ENCODE assay signal across 8 mouse cellular contexts in the genomic region with DNA sequence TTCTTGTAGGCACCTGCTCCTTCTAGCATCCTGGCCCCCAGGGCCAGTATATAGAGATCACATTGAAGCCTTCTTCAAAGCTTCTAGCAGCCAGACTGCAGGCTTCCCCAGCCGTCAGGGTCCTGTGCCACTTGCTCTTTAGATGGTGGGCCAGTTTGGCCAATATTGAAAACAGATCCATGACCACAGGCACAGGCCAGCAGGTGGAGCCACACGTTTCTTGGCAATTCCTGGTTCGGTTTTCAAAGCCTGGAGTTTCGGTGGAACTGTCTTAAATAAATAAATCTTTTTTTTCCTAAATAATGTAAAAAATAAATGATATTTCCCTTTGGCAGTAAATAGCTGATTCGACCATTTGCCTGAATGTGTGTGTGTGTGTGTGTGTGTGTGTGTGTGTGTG.
DNase-seq lines count a peak whose midpoint lies in the region; ATAC-seq and TF ChIP-seq lines count a peak whose summit lies in the region.
"Had no signal": no experiment of that assay in that cellular context is flagged by ENCODE, and none has a peak within 500 bp of the region (broad histone marks: within the 10 kb centered on the region; RNA-seq: fewer than 3 reads in every experiment).

No protein-coding gene starts in this region.

- H3K27ac ChIP-seq in kidney, adult 2 months (ENCODE audit: insufficient read depth, low read depth, low read length): no peak overlapping the region
- H3K27ac ChIP-seq in kidney, embryonic 15.5 days: no peak overlapping the region
- no peak overlapping the region for H3K27ac ChIP-seq in midbrain, embryonic 10.5 days (replicated peaks)
- H3K27ac ChIP-seq: embryonic facial prominence, embryonic 13.5 days had no signal

- H3K36me3 ChIP-seq in kidney, adult 2 months (ENCODE audit: control insufficient read depth, insufficient read depth, low read length): no peaks in the 10 kb centered on the region
- H3K36me3 ChIP-seq in kidney, embryonic 15.5 days: 0 out of 2 replicates have a peak, but pooled peaks cover 4% of the 10 kb centered on the region
- no peaks in the 10 kb centered on the region for H3K36me3 ChIP-seq in midbrain, embryonic 10.5 days
- H3K36me3 ChIP-seq: embryonic facial prominence, embryonic 13.5 days had no signal

- no peaks in the 10 kb centered on the region for H3K4me1 ChIP-seq in kidney, adult 2 months (ENCODE audit: control insufficient read depth, insufficient read depth, low read length)
- peaks cover 14% of the 10 kb centered on the region for H3K4me1 ChIP-seq in kidney, embryonic 15.5 days
- peaks cover 11% of the 10 kb centered on the region for H3K4me1 ChIP-seq in midbrain, embryonic 10.5 days

- no peaks in the 10 kb centered on the region for H3K9me3 ChIP-seq in kidney, embryonic 15.5 days (replicated peaks)
- H3K9me3 ChIP-seq in midbrain, embryonic 10.5 days (replicated peaks): no peaks in the 10 kb centered on the region
- H3K9me3 ChIP-seq: embryonic facial prominence, embryonic 13.5 days had no signal

- no peaks in the 10 kb centered on the region for H3K27me3 ChIP-seq in kidney, adult 2 months (replicated peaks; ENCODE audit: control insufficient read depth, insufficient read depth, low read length)
- no peaks in the 10 kb centered on the region for H3K27me3 ChIP-seq in kidney, embryonic 15.5 days
- H3K27me3 ChIP-seq in midbrain, embryonic 10.5 days (ENCODE audit: low read depth, poor library complexity, severe bottlenecking): no peaks in the 10 kb centered on the region
- H3K27me3 ChIP-seq: embryonic facial prominence, embryonic 13.5 days had no signal

- TF ChIP-seq POLR2A in kidney, adult 2 months (IDR thresholded peaks at IDR 0.05; ENCODE audit: low read depth, low read length): no peak

- peak; percentile 60 for DNase-seq in kidney, adult 2 months
- DNase-seq in R1 (ENCODE audit: low read depth, low spot score): peak; percentile 24
- DNase-seq in cerebellum, postnatal 10 days: peak; percentile 78 to 81
- DNase-seq in kidney, postnatal 14 days: peak; percentile 66
- peak; percentile 43 for DNase-seq in midbrain, embryonic 10.5 days (ENCODE audit: low spot score)

- no peak overlapping the region for H3K4me2 ChIP-seq in kidney, embryonic 15.5 days
- H3K4me2 ChIP-seq: embryonic facial prominence, embryonic 13.5 days had no signal

- ATAC-seq in kidney, embryonic 15.5 days (replicated peaks; ENCODE audit: low FRiP score): no peak
- no peak for ATAC-seq in granulocyte monocyte progenitor cell, adult 5-6 weeks (replicated peaks; ENCODE audit: poor library complexity, severe bottlenecking)

- 44% methylated on average over 5 of the region's 5 CpGs for WGBS in kidney, adult 2 months
- 44% methylated on average over 5 of the region's 5 CpGs for WGBS in kidney, embryonic 15.5 days
- WGBS in midbrain, embryonic 10.5 days: 55% methylated on average over 5 of the region's 5 CpGs

- peak; percentile 66 for TF ChIP-seq CTCF in kidney, adult 2 months (conservative IDR thresholded peaks at IDR 0.05; ENCODE audit: insufficient read depth, insufficient read length, low read depth, low read length)

- H3K9ac ChIP-seq in kidney, embryonic 15.5 days: no peak overlapping the region
- H3K9ac ChIP-seq: embryonic facial prominence, embryonic 13.5 days had no signal

- no peak overlapping the region for H3K4me3 ChIP-seq in kidney, adult 2 months (ENCODE audit: insufficient read depth, low read depth, low read length)
- no peak overlapping the region for H3K4me3 ChIP-seq in kidney, embryonic 15.5 days (replicated peaks)
- H3K4me3 ChIP-seq in midbrain, embryonic 10.5 days: no peak overlapping the region
- H3K4me3 ChIP-seq: embryonic facial prominence, embryonic 13.5 days had no signal

Comparison
In these comparisons a context has a peak if more than half of its experiments do, and no peak if none do; other contexts are left out.
1. DNase-seq: peak in every context shown above with its lines; median percentile 80 in cerebellum, postnatal 10 days; 66 in kidney, postnatal 14 days; 60 in kidney, adult 2 months; 43 in midbrain, embryonic 10.5 days; 24 in R1.